ENCODE assay signal across 19 mouse cellular contexts in the genomic region with DNA sequence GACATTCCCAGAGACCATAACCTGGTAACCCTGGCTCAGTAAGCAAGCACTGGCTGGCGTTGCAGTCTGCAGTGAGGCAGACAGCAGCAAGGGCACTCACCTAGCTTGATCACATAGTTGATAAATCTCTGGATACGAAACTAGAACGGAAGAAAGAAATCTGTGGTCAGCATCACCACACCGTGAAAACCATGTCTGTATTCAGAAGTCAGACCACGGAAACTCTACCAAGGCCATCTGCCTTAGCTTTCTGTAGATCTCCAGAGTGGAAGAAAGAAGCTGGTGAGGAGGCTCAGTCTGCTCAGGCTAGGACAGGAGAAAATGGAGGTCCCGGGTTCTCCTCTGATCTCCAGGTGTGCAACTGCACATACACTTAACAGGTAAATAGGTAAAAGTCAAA.
"Had no signal": no experiment of that assay in that cellular context is flagged by ENCODE, and none has a peak within 500 bp of the region (broad histone marks: within the 10 kb centered on the region; RNA-seq: fewer than 3 reads in every experiment).

No protein-coding gene starts in this region.

- H3K4me3 ChIP-seq: lung, embryonic 15.5 days; midbrain, embryonic 10.5 days; myocyte; neural tube, embryonic 13.5 days; neural tube, embryonic 15.5 days; stomach, embryonic 15.5 days had no signal

- H3K4me1 ChIP-seq: lung, embryonic 15.5 days; midbrain, embryonic 10.5 days; neural tube, embryonic 13.5 days; neural tube, embryonic 15.5 days; stomach, embryonic 15.5 days had no signal

- H3K27ac ChIP-seq: liver, embryonic 14.5 days; lung, embryonic 15.5 days; midbrain, embryonic 10.5 days; neural tube, embryonic 13.5 days; neural tube, embryonic 15.5 days; stomach, embryonic 15.5 days; stomach, postnatal 0 days had no signal

- ATAC-seq: lung, postnatal 0 days; midbrain, embryonic 16.5 days had no signal

- H3K9ac ChIP-seq: liver, embryonic 14.5 days; lung, embryonic 15.5 days; neural tube, embryonic 13.5 days; neural tube, embryonic 15.5 days; stomach, embryonic 15.5 days had no signal

- DNase-seq: lung, adult 18-20 months; lung, postnatal 4 days; midbrain, embryonic 14.5 days; retina, postnatal 1 day; right cerebral cortex, adult 18-20 months; right cerebral cortex, postnatal 14 days; thymus, adult 2 months; thymus, postnatal 25 days; thymus, postnatal 4 days had no signal

- H3K4me2 ChIP-seq: lung, embryonic 15.5 days; neural tube, embryonic 13.5 days; neural tube, embryonic 15.5 days; stomach, embryonic 15.5 days had no signal

- H3K9me3 ChIP-seq: lung, embryonic 15.5 days; midbrain, embryonic 10.5 days; neural tube, embryonic 13.5 days; neural tube, embryonic 15.5 days; stomach, embryonic 15.5 days had no signal

- H3K36me3 ChIP-seq: lung, embryonic 15.5 days; neural tube, embryonic 13.5 days; neural tube, embryonic 15.5 days; stomach, embryonic 15.5 days had no signal

- H3K27me3 ChIP-seq: lung, embryonic 15.5 days; neural tube, embryonic 13.5 days; neural tube, embryonic 15.5 days; stomach, embryonic 15.5 days had no signal
